Mouse (Mus musculus): Measurements from ENCODE around the gene Car5b. TPM values are rescaled to one million over a fixed set of nuclear protein-coding genes. Genes with fewer than 3 reads are reported as not detected.

Car5b gene
- polyA plus RNA-seq, 1 experiment: 3.8 TPM

GRCm38 (mm10) chrX:163981092-163981491 lies 46.7 kb downstream of the Car5b start:
- no peak for DNase-seq (ENCODE audit: extremely low spot score in 1 of 2, low spot score in 1 of 2)

- DNase-seq (ENCODE audit: extremely low spot score in 1 of 2, low spot score in 1 of 2): peak; percentile 41 to 74
These were observed 69.3 kb downstream of the Car5b start, which contains the start of gene Zrsr2 for GRCm38 (mm10) chrX:163958467-163958875. TSS of gene Zrsr2 (minus strand) at chrX:163958661.

DNA sequence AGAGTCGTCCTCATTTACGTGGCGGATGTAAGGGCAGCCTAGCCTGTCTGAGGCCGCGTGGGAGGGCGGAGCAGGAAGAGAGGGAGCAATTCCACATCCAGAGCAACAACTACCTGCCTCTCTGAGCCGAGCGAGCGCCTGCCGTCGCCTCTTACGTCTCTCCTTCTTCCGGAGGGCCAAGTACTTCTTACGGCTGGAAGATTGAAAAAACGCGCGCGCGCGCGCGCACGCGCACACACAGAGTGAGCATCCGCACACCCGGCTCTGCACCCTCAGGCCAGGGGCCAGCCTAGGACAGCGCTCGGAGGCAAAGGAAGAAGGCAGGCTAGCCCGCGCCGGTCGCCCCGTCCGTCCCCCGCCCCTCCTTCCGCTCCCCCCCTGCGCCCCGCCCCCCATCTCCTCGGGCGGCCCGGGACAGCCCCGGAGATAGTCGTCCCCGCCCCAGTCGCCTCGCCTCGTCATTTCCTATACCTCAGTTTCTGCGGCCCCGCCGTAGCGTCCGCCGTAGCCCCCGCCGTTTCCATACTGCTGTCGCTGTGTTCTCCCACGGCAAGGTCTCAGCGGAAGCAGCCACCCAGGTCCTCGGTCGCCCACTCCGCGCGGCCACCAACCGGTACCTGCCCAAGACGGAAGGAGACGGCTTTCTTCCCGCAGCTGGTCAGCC lies 69.9 kb downstream of the Car5b start:
- peak in 1 of 2 experiments; percentile 9 for DNase-seq (ENCODE audit: extremely low spot score in 1 of 2, low spot score in 1 of 2)

DNA sequence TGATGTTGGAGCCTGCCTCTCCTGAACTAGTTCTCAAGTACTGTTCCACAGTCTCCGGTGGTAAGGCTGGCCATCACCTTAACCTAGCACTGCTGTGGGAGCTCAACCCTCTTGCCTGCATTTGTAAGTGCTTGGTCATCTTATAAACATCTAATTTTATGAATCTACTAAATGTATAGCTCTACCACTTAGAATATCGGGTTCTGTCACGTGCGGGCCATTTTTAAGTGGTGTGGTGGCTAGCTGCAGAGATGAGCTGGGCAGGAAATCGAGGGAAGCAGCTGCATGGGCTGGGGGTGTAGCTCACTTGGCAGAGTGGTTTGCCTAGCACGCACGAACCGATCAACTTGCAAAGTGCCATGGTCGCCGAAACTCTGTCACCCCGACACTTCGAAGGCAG lies 70.4 kb downstream of the Car5b start:
- DNase-seq (ENCODE audit: extremely low spot score in 1 of 2, low spot score in 1 of 2): no peak

- DNase-seq (ENCODE audit: extremely low spot score in 1 of 2, low spot score in 1 of 2): no peak
These were observed 76.2 kb downstream of the Car5b start for GRCm38 (mm10) chrX:163951618-163952017.

- DNase-seq (ENCODE audit: extremely low spot score in 1 of 2, low spot score in 1 of 2): no peak
These were observed 83.4 kb downstream of the Car5b start for GRCm38 (mm10) chrX:163944381-163944780.

GRCm38 (mm10) chrX:163938587-163938986 lies 89.2 kb downstream of the Car5b start:
- peak; percentile 24 to 71 for DNase-seq (ENCODE audit: extremely low spot score in 1 of 2, low spot score in 1 of 2)

GRCm38 (mm10) chrX:163934731-163935130 lies 93.1 kb downstream of the Car5b start:
- no peak for DNase-seq (ENCODE audit: extremely low spot score in 1 of 2, low spot score in 1 of 2)

DNA sequence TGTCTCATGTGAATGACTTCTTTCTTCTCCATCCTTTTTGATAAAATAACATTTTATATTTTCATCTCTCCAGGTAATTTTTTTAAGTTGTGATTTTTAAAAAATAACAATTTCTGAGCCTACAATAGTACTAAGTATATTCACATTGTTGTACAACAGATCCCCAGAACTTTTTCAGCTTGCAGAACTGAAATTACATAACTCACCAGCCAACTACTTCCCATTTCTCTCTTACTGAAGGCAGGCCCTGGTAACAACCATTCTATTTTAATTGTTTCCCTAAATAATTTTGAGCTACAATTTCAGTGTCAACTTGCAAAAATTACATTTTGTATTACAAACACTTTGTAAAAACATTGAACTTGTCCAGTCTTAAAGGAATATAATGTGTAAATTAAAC lies 98.2 kb downstream of the Car5b start:
- no peak for DNase-seq (ENCODE audit: extremely low spot score in 1 of 2, low spot score in 1 of 2)

Other genes starting within 250 kb of the Car5b start
- gene Ap1s2, start 119.0 kb downstream of the Car5b start, polyA plus RNA-seq (2012; rRNA removed): 52.7 and 54.2 TPM in 2 replicates
- gene Zrsr2, start 69.3 kb downstream of the Car5b start, polyA plus RNA-seq (2012; rRNA removed): 38.0 and 46.2 TPM in 2 replicates
- gene Siah1b, start 48.5 kb upstream of the Car5b start, polyA plus RNA-seq (2012; rRNA removed): 9.5 and 9.8 TPM in 2 replicates
- gene Cltrn, start 60.8 kb upstream of the Car5b start, polyA plus RNA-seq (2012; rRNA removed): 0.08 and 0.20 TPM in 2 replicates
- gene Ace2, start 111.3 kb upstream of the Car5b start, polyA plus RNA-seq (2012; rRNA removed): 1.6 and 1.7 TPM in 2 replicates
- 1.4 and 1.8 TPM in 2 replicates for gene Bmx, start 230.2 kb upstream of the Car5b start, polyA plus RNA-seq (2012; rRNA removed)
- 7.0 and 7.5 TPM in 2 replicates for gene Pir, start 241.4 kb upstream of the Car5b start, polyA plus RNA-seq (2012; rRNA removed)